Mouse (Mus musculus): ENCODE measurements at regions not wholly inside any gene's neighbourhood (a gene's known extent, or its start where the extent isn't known, plus 50 kb on each side); places are given as distances from the start of the nearest gene placed in this dataset.

- no peak for DNase-seq (ENCODE audit: low spot score)
These were observed 356.9 kb upstream of the Kcnab2 start for GRCm38 (mm10) chr4:152834421-152835110.

DNA sequence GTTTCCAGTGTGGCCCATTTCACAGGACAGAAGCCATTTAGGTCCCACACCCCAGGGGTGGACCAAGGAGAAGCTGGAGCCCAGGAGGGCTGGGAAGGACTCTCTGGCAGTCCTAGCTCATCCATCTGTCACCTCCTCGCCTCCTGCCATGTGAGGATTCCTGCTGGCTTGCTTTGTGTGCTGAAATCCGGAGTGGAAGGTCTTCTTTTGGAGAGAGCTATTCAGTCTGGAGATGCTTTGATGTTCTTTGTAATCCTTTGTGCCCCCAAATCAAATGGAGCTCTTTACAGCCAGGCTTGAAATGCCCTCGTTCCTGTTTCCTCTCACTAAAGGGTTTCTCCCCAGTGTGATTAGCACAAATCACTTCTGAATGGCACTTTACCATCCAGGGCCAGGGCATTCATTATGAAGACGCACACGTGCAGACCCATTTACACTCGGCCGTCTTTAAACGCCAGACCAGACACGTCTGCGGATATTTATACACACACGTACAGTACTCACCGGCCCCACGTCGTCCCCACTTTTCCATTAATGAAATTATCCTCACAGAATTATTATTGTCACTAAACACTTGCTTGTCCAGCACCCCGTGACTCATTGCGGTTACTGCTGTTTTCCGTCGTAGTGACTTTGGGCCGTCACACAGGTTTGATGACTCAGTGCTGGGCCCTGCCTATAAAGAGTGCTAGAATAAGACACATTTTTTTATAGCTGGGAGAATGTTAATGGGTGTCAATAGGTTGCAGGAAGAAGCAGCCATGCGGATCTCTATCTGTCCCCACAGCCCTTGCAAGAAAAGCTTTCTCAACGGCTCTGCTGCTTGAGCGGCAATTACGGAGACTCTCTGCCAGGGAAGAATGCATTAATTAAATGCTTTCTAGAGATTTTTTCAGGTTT lies 356.0 kb upstream of the Kcnab2 start:
- DNase-seq (ENCODE audit: low spot score): no peak

DNA sequence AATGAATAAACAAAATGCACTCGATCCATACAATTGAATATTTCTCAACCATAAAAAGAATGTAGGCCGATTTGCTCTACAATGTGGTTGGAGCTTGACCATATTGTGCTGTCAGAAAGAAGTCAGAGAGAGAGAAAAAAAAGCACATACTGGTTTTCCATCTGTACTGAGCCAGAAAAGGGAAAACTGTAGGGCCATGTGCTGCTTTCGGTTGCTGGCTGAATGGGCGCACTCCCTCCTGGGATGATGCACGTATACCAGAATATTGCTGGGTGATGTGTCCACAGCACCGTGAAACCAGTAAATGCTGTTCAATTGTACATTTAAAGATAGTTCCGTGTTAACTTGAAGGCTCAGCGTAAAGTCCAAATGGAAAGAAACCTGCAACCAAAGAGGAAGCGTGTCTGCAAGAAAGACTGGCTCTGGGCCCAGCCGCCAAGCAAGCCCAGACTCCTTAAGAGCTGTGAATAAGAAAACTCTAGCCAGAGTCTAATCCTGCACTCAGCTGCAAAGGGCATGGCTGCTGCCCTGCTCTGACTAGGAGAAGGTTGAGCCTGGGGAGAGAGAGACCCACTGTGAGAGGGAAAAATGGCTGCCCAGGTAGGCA lies 355.2 kb upstream of the Kcnab2 start:
- no peak for DNase-seq (ENCODE audit: low spot score)

GRCm38 (mm10) chr4:152825185-152825584 lies 347.5 kb upstream of the Kcnab2 start:
- no peak for DNase-seq (ENCODE audit: low spot score)

- peak; percentile 34 for DNase-seq (ENCODE audit: low spot score)
These were observed 338.6 kb upstream of the Kcnab2 start for GRCm38 (mm10) chr4:152816139-152816757.

- no peak for DNase-seq (ENCODE audit: low spot score)
These were observed 328.9 kb upstream of the Kcnab2 start for GRCm38 (mm10) chr4:152806611-152807010.

DNA sequence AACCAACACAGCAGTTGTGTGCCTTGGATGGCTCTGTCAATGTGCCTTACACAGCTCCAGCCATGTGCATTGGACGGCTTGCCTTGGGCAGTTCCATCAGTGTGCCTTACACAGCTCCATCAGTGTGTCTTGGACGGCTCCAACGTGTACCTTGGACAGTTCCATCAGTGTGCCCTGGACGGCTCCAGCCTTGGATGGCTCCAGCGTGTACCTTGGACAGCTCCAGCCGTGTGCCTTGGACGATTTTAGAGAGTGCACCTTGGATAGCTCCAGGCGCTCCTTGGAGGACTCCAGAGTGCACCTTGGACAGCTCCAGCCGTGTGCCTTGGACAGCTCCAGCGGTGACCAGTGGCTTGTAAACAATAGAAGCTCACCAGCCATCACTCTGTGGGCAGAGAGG lies 321.7 kb upstream of the Kcnab2 start:
- no peak for DNase-seq (ENCODE audit: low spot score)

- no peak for DNase-seq (ENCODE audit: low spot score)
These were observed 310.8 kb upstream of the Kcnab2 start for GRCm38 (mm10) chr4:152788431-152788830.

GRCm38 (mm10) chr4:152784972-152785371 lies 307.3 kb upstream of the Kcnab2 start:
- DNase-seq (ENCODE audit: low spot score): no peak

GRCm38 (mm10) chr4:152779526-152779925 lies 301.9 kb upstream of the Kcnab2 start:
- peak; percentile 26 for DNase-seq (ENCODE audit: low spot score)

- DNase-seq (ENCODE audit: low spot score): no peak
These were observed 298.1 kb upstream of the Kcnab2 start for GRCm38 (mm10) chr4:152775801-152776200.

DNA sequence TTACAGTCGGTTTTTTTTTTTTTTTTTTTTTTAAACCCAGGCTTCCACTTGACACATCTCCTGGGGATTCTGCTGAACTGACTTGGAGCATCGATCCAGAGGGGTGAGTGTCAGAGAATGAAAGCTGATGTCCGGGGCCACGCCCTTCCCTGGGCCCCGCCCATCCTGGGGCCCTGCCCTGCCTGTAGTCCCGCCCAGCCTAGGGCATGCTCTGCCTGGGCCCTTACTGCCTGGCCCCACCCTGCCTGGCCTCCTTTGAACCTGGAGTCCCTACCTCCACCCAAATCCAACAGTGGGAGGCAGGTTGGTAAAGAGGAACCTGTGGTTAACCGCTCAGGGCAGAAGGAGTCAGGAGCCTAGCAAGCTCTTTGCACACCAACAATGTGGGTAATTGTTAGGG lies 293.7 kb upstream of the Kcnab2 start:
- no peak for DNase-seq (ENCODE audit: low spot score)

DNA sequence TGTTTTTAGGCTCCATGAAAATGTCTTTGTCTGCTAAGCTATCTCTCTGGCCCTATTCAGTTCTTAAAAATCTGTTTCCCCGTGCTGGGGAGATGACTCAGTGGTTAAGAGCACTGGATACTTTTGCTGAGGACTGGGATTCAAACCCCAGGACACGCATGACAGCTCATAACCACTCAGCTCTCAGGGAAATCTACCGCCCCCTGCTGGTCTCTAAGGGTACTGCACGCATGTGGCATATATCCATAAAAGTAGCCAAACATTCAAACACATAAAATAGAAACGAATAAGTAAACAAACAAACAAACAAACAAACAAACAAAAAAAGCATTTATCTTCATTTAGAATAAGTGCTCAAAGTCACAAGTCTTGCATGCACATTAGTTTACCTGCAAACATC lies 289.7 kb upstream of the Kcnab2 start:
- no peak for DNase-seq (ENCODE audit: low spot score)

DNA sequence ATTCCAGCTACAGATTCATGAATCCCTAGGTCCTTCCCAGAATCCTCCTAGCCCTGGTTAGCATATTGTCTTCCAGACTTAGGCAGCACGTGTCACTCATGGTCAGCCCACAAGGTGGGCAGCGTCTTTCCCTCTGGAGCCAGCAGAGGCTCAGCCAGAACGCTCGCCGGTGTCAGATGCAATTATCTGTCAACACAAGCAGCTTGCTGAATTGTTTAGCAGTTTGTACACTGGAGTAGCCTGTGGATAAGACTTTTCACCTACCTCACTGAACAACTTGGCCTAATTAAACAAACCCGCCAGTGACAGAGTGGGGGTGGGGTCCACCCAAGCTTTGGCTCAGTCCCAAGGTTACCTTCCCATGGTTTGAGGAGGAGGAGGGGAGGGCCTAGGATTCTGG lies 285.4 kb upstream of the Kcnab2 start:
- DNase-seq (ENCODE audit: low spot score): no peak

GRCm38 (mm10) chr4:152762576-152762975 lies 284.9 kb upstream of the Kcnab2 start:
- DNase-seq (ENCODE audit: low spot score): no peak

DNA sequence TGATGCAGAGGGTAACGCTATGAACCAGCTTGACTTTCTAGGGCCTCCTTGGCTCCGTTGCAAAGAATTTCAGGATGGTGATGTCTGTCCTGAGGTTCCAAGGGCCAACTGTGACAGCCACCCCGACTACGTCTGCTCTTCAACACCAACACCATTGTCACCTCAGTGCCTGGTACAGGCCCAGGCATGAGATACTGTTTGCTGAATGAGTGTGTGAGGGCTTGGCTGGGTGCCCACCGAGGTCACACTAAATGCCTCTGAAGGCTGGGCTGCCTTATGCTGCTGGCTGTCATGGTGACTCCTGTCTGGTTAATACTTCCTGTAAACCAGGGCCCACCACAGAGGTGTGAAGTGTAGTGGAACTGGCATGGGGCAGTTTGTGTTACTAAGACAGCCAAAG lies 279.5 kb upstream of the Kcnab2 start:
- DNase-seq (ENCODE audit: low spot score): no peak

GRCm38 (mm10) chr4:152756535-152756934 lies 278.9 kb upstream of the Kcnab2 start:
- DNase-seq (ENCODE audit: low spot score): peak; percentile 18

DNA sequence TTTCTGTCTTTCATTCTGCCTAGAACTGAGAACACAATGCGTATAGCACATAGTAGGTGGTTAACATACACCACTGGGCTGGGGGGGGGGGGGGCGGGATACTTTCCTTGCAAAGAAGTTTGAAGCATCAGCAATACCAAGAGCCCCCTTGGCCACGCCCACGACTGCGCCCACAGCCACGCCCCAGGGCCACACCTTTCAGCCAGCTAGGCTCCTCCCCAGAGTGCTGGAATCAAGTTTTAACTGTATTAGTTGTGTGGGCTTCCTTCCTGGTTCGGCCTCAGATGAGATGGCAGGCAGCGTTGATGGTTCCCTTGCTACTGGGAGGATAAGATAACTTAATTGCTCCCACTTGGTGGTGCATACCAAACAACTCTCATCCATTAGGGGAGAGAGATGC lies 278.1 kb upstream of the Kcnab2 start:
- no peak for DNase-seq (ENCODE audit: low spot score)

DNA sequence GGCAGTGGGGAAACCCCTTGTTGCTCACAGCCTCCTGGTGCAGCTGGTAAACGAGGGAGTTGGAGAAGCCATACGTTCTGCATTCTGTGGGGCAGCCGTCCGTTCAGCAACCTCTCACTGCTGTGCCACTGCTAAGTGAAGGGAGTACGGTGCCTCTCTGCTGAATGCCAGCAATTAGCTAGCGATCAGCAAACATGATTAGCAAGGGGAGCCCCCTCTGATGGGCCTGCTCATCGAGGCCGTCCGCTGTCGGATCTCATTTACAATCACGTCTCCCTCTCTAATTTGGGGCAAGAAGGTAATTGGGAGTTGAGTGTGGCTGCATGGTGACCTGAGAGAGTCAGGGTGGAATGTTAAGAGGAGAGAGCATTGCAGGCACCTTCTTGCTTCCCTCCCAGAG lies 266.7 kb upstream of the Kcnab2 start:
- no peak for DNase-seq (ENCODE audit: low spot score)

GRCm38 (mm10) chr4:152733017-152733416 lies 255.3 kb upstream of the Kcnab2 start:
- DNase-seq (ENCODE audit: low spot score): no peak

GRCm38 (mm10) chr4:152731988-152732387 lies 254.3 kb upstream of the Kcnab2 start:
- peak; percentile 71 for DNase-seq (ENCODE audit: low spot score)

GRCm38 (mm10) chr4:152731082-152731720 lies 253.5 kb upstream of the Kcnab2 start:
- no peak for DNase-seq (ENCODE audit: low spot score)

Measured in layer of hippocampus, adult 11-12 months (tissue).